Mouse (Mus musculus): ENCODE data around the gene Sema3d.

DNA sequence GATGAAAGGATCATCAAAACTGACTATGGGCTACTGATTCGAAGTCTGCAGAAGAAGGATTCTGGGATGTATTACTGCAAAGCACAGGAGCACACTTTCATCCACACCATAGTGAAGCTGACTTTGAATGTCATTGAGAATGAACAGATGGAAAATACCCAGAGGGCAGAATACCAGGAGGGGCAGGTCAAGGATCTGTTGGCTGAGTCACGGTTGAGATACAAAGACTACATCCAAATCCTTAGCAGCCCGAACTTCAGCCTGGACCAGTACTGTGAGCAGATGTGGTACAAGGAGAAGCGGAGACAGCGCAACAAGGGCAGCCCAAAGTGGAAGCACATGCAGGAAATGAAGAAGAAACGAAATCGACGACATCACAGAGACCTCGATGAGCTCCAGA is 201.7 kb downstream of the Sema3d start:
- TF ChIP-seq CTCF (conservative IDR thresholded peaks at IDR 0.05; ENCODE audit: low read length) (no peak), POU5F1 (IDR thresholded peaks at IDR 0.05; ENCODE audit: borderline replicate concordance, low read length) (no peak), NANOG (IDR thresholded peaks at IDR 0.05; ENCODE audit: borderline replicate concordance, low read length) (no peak)
